ENCODE assay signal across 16 mouse cellular contexts in the genomic region with DNA sequence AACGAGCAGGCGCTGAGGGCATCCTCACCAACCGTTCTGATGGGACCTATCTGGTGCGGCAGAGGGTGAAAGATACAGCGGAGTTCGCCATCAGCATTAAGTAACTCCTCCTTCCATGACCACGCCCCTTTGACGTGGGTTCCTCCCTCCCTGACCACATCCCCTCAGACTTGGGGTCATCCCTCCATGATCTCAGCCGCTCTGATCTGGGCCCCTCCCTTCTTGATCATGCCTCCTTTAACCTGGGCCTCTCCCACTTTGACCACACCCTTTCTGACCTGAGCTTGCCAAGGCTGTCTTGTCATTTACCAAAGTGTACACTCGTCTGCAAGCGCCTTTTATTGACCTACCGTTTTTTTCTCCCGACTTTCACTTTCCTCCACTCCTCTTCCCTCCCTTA. TPM values are rescaled to one million over a fixed set of nuclear protein-coding genes. Genes with fewer than 3 reads are reported as not detected.
DNase-seq lines count a peak whose midpoint lies in the region; ATAC-seq and TF ChIP-seq lines count a peak whose summit lies in the region.
"Had no signal": no experiment of that assay in that cellular context is flagged by ENCODE, and none has a peak within 500 bp of the region (broad histone marks: within the 10 kb centered on the region; RNA-seq: fewer than 3 reads in every experiment).

No protein-coding gene starts in this region.

- no peak overlapping the region for H3K9ac ChIP-seq in liver, embryonic 11.5 days (ENCODE audit: low read depth, low read length)
- H3K9ac ChIP-seq: midbrain, embryonic 12.5 days had no signal

- no peaks in the 10 kb centered on the region for H3K9me3 ChIP-seq in liver, embryonic 11.5 days (ENCODE audit: control insufficient read depth, low read length)
- no peaks in the 10 kb centered on the region for H3K9me3 ChIP-seq in E14TG2a.4 (ENCODE audit: low read length)
- H3K9me3 ChIP-seq in limb, embryonic 10.5 days (replicated peaks): no peaks in the 10 kb centered on the region
- H3K9me3 ChIP-seq: midbrain, embryonic 12.5 days had no signal

- no peak overlapping the region for H3K27ac ChIP-seq in liver, embryonic 11.5 days (ENCODE audit: low read depth, low read length)
- H3K27ac ChIP-seq in small intestine, adult 2 months (ENCODE audit: insufficient read depth, low read depth, low read length): no peak overlapping the region
- H3K27ac ChIP-seq in limb, embryonic 10.5 days: no peak overlapping the region
- H3K27ac ChIP-seq: midbrain, embryonic 12.5 days had no signal

- 47% methylated on average over 13 of the region's 13 CpGs for WGBS in liver, embryonic 11.5 days
- WGBS in small intestine, adult 2 months: 24% methylated on average over 13 of the region's 13 CpGs
- 31% methylated on average over 13 of the region's 13 CpGs for WGBS in limb, embryonic 10.5 days

- no peak overlapping the region for H3K4me2 ChIP-seq in liver, embryonic 11.5 days
- H3K4me2 ChIP-seq: midbrain, embryonic 12.5 days had no signal

- H3K27me3 ChIP-seq in liver, embryonic 11.5 days (replicated peaks; ENCODE audit: control insufficient read depth, insufficient read depth, low read length): no peaks in the 10 kb centered on the region
- H3K27me3 ChIP-seq in E14TG2a.4 (ENCODE audit: insufficient read depth, low read length): 0 out of 2 replicates have a peak, but pooled peaks cover 2% of the 10 kb centered on the region
- H3K27me3 ChIP-seq in small intestine, adult 2 months (ENCODE audit: control insufficient read depth, insufficient read depth, low read length): no peaks in the 10 kb centered on the region
- H3K27me3 ChIP-seq in limb, embryonic 10.5 days (ENCODE audit: low read depth, poor library complexity, severe bottlenecking): no peaks in the 10 kb centered on the region
- H3K27me3 ChIP-seq: midbrain, embryonic 12.5 days had no signal

- TF ChIP-seq CTCF in E14TG2a.4 (conservative IDR thresholded peaks at IDR 0.05; ENCODE audit: low read length): no peak
- no peak for TF ChIP-seq CTCF in small intestine, adult 2 months (IDR thresholded peaks at IDR 0.05; ENCODE audit: extremely low read depth, insufficient read length, insufficient replicate concordance, low read depth, low read length)

- no peaks in the 10 kb centered on the region for H3K4me1 ChIP-seq in liver, embryonic 11.5 days (replicated peaks; ENCODE audit: control insufficient read depth, insufficient read depth, low read length)
- peaks cover 10% of the 10 kb centered on the region for H3K4me1 ChIP-seq in E14TG2a.4 (replicated peaks; ENCODE audit: low read depth, low read length)
- H3K4me1 ChIP-seq in small intestine, adult 2 months (ENCODE audit: control insufficient read depth, insufficient read depth, insufficient read length, low read length): peaks cover 4% of the 10 kb centered on the region; the same call in 1 of the 2 replicates
- no peaks in the 10 kb centered on the region for H3K4me1 ChIP-seq in limb, embryonic 10.5 days
- H3K4me1 ChIP-seq: midbrain, embryonic 12.5 days had no signal

- ATAC-seq in liver, embryonic 11.5 days (replicated peaks; ENCODE audit: low FRiP score): peak; percentile 55; the same call in 1 of the 2 replicates
- ATAC-seq: inflammation-experienced regulatory T-cells, adult 6 months; Patski had no signal

- H3K4me3 ChIP-seq in liver, embryonic 11.5 days (ENCODE audit: low read depth, low read length): no peak overlapping the region
- peak overlapping the region; percentile 59 for H3K4me3 ChIP-seq in E14TG2a.4 (replicated peaks; ENCODE audit: low read length)
- H3K4me3 ChIP-seq in small intestine, adult 2 months (ENCODE audit: low read depth, low read length): peak overlapping the region; percentile 29
- H3K4me3 ChIP-seq in limb, embryonic 10.5 days: no peak overlapping the region
- H3K4me3 ChIP-seq: midbrain, embryonic 12.5 days had no signal

- DNase-seq in liver, embryonic 11.5 days (ENCODE audit: low spot score): no peak
- DNase-seq in liver (no peak), ZHBTc4 (ENCODE audit: low read depth, low spot score) (peak; percentile 77)
- DNase-seq in limb, embryonic 10.5 days (ENCODE audit: low spot score): no peak
- DNase-seq in cerebellum, postnatal 25 days: no peak
- DNase-seq: adrenal gland, adult 8-10 months; cerebellum, adult 8-10 months; heart, postnatal 14 days; kidney, postnatal 25 days; left cerebral cortex, postnatal 4 days; right cerebral cortex, postnatal 4 days had no signal

- no peak for TF ChIP-seq POLR2A in small intestine, adult 2 months (IDR thresholded peaks at IDR 0.05; ENCODE audit: low read depth, low read length)

- H3K36me3 ChIP-seq in liver, embryonic 11.5 days (ENCODE audit: control insufficient read depth, insufficient read depth, low read length): no peaks in the 10 kb centered on the region
- H3K36me3 ChIP-seq in E14TG2a.4 (ENCODE audit: insufficient read depth, low read length): no peaks in the 10 kb centered on the region
- H3K36me3 ChIP-seq in small intestine, adult 2 months (ENCODE audit: control insufficient read depth, insufficient read depth, low read length): peaks cover 2% of the 10 kb centered on the region; the same call in 1 of the 2 replicates
- H3K36me3 ChIP-seq in limb, embryonic 10.5 days: no peaks in the 10 kb centered on the region
- H3K36me3 ChIP-seq: midbrain, embryonic 12.5 days had no signal

RNA-seq across cellular contexts. Expression of a gene that starts 32.9 kb away (rescaled TPM):
- 18.7 and 20.6 TPM in 2 replicates for polyA plus RNA-seq in liver, embryonic 11.5 days (2014; fragmentation: Nextera tagmentation; extraction: Ambion mirVana)
- polyA plus RNA-seq in small intestine, adult 2 months (2012; rRNA removed): 3.5 and 6.1 TPM in 2 replicates
- polyA plus RNA-seq in limb, embryonic 10.5 days (2016; fragmentation: Nextera tagmentation; extraction: Ambion mirVana): 1.1 and 1.3 TPM in 2 replicates
- polyA plus RNA-seq: Patski had no signal

RNA-seq across cellular contexts. Expression of a gene that starts 46.7 kb away (rescaled TPM):
- 9.6 and 10.9 TPM in 2 replicates for polyA plus RNA-seq in liver, embryonic 11.5 days (2014; fragmentation: Nextera tagmentation; extraction: Ambion mirVana)
- polyA plus RNA-seq in small intestine, adult 2 months (2012; rRNA removed): 2.4 and 4.1 TPM in 2 replicates
- polyA plus RNA-seq in limb, embryonic 10.5 days (2016; fragmentation: Nextera tagmentation; extraction: Ambion mirVana): 0.74 and 1.0 TPM in 2 replicates
- polyA plus RNA-seq: Patski had no signal

Comparison
In these comparisons a context has a peak if more than half of its experiments do, and no peak if none do; other contexts are left out.
1. H3K4me3 ChIP-seq: peak in E14TG2a.4 (single experiment) and small intestine, adult 2 months (single experiment); none in liver, embryonic 11.5 days (single experiment) and limb, embryonic 10.5 days (single experiment).